Mouse (Mus musculus) left cerebral cortex, adult 9 months (tissue): ENCODE measurements around the gene Tle6.

Experiments
- DNase-seq, 2 experiments: peaks; one replicate each; pipeline ENCODE4 v3.0.0; 2022; ENCODE audit warnings: low spot score in 2 of 2

Gene Tle6

DNA sequence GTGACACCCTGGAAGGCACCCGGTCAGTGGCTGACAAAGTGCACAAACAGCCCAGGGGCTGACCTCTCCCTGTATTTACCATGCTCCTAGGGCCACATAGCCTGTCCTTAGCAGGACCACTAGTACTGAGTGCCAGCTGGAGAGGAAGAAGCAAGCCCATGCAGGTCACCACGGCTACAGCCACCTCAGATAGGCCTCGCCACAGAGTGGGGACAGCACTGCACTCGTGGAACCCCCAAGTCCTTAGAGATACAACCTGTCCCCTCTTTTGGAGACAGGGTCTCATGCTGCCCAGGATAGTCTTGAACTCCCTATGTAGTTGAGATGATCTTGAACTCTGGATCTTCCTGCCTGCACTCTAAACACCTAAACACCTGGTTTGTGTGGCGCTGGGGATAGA lies 59.5 kb downstream of the Tle6 start:
- DNase-seq = no peak
